Mouse (Mus musculus) cerebellum, adult 11-12 months (tissue): ENCODE data around the gene Olfr49.

ENCODE experiments used
- DNase-seq: peaks from one replicate; pipeline ENCODE4 v3.0.0; 2022

Gene Olfr49

DNA sequence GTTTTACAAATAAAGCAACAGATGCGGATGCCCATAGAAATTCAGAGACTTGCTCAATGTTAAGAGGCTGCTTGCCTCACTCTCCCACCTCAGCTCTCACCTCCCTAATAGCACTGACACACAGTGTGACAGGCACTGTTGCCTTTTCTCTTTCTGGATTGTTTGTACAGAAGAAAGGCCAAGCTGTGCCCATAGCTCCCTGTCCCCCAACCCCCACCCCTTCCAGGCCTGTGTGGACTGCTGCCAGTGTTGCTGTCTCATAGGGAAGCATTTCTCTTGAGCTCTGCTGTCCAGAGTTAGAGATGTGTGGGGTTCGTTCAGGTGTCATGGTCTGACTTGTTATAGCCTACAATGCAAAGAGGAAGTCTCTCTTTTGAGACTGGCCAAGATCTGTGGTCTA is 24.5 kb downstream of the Olfr49 start:
- no peak for DNase-seq

DNA sequence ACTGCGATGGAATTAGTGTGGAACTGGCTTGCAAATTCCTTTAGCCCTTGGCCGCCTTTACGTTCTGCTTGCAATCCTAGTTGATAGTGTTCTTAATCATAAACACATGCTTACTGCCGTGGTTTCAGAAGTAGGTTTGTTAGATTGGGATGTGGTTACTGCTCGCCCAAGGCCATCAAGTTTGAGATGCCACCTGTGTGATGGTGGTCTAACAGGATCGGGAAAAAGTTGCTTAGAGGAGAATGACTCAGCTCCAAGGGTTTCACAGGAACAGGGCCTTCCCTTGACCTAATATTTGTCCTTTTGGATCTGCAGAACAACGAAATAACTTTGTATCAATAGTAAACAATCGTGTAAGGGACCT is 25.0 kb downstream of the Olfr49 start:
- no peak for DNase-seq

DNA sequence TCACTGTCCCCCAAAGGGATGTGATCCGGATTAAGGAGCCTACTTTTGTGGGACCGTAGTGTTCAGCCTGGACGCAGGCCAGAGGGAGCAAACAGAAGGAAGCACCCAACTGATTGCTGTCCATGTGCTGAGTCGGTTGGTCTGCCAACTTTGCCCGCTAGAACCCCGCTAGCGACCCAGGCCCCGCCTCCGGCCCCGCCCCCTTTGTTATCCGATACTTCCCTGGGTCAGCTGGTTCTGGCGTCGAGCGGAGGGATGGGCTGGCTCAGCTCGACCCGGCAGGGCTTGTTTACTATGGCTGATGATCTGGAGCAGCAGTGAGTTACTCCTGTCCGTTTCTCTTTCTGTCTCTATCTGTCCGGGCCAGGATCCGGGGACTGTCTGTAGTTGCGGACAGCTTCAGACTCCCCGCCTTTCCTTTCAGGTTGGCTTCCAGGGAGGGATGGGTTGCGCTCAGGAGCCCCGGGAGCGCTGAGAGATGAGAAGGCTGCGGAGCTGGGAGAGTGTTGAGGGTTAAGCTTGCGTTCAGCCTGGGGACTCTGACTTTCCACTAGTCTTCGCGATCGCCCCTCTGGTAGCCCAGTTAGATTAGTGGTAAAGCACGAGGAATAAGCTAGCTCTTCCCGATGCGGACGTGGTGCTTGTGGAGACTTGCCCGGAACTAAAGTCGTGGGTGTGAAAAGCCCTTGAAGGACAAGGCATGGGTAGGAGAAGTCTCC is 25.6 kb downstream of the Olfr49 start:
- DNase-seq = peak; percentile 89

DNA sequence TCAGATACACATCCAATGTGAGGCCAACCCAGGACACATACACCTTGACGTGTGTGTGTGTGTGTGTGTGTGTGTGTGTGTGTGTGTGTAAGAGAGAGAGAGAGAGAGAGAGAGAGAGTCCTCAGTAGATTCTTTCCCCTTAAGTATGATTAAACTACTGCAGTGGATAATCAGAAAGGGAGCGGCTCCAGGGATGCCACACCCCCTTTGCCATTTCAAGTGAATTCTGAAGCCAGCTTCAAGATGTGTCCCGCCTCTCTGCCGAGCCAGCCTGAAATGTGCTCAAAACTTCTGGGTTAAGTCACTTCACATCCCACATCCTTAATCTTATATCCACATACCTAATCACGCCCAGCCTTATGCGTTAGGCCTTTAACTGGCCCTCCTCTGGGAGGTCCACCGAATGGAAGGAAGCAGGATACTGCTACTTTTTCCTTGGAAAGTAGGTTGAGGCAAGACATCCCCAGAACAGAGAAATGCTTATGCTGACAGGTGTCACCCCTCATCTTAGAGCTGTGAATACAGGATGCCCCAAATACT is 26.5 kb downstream of the Olfr49 start:
- DNase-seq = no peak

DNA sequence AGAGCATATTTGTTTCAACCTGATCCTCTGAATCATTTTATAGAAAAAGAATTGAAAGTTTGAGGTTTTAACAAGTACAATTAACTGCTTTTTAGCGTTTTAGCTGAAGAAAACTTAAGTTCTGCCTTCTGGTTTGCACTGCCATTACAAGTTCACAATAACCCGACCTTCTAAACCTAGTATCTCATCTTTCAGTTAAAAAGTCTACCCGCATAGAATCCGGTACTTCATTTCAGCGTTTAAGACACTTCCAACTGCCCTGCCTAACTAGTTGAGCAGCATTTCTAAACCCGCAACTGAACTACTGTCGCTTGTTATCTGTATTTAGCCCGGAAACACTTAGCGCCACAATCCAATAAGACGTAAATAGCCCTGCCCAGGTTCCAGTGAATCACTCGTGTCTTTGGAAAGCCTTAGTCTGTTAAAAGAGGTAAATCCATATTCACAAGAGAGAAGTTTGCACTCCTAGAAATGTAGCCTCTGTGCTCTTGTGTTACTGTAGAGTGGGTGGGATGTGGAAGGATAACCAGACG is 30.0 kb downstream of the Olfr49 start:
- DNase-seq = no peak

DNA sequence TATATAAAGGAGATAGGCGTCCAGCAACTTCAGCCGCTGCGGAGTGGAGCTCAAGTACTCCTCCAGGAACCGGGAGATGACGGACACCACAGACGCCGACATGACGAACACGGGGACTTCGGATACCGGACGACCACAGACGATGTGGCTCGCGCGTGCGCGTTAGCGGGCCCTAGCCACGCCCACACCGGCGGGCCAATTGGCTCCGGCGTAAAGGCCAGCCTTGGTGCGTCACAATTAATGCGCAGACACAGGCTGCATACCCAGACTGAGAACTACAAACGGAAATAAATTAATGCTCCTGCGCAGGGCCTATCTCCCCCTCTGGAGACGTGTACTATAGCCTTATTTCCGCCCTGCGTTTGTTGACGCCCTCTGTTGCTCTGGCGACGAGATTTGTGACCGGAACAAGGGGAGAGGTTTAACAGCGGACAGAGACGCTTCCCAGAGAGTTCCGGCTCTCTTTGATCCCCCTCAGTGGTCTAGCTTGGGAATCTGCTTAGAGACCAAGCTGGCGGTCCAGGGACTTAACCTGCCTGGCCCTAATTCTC is 30.9 kb downstream of the Olfr49 start, which contains the start of the genes Dad1 and Abhd4:
TSS of gene Dad1 (minus strand) at position 364 of the 551 bp plus-strand sequence.
TSS of gene Abhd4 (plus strand) at position 448 of the 551 bp plus-strand sequence.
- DNase-seq = peak; percentile 98

DNA sequence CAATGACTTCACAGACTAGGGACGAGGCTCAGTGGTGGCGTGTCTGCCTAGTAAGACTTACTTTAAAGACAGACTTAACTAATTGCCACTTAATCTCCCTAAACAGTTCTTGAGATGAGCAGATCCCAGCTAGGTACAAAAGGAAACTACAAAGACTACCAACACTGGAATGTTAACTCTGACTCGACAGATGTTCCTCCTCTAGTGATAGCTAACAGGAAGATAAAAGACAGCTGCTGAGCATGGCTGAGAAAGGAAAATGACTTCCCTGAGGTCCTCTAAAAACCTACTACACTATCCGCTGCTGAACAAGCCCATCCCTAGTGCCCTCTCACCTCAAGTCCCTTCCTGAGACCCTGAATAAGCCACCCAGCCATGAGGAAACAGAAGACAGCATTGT is 34.6 kb downstream of the Olfr49 start:
- DNase-seq = no peak

DNA sequence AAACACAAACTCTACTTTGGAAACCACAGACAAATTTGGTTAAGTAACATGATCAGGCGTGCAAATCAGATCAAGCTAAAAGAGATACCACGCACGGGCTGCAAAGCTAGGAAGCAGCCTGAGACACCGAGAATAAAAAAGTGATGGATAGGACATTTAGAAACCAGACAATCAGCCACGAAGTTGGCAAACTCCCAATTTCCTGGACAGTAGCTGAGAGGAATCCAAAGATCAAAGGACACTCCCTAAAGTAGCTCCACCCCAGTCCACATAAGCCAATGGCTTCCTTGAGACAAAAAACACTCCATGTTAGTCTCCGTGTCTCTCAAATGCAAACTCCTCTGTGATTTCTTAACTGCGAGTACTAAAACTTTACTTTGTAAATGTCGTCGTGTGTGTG is 35.4 kb downstream of the Olfr49 start:
- DNase-seq = no peak

DNA sequence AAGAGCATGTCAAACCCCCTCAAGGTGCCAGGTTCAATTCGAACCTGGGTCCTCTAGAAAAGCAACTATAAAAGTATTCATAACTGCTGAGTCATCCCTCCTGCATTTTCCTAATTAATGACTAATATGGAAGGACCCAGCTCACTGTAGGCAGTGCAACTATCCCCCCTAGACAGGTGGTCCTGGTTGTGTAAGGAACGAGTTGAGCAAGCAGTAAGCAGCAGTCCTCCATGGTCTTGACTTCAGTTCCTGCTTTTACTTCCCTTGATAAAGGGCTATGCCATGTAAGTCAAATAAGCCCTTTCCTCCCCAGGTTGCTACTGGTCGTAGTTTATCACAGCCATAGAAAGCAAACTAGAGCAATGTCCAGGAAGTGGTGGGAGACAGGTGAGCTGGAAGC is 38.5 kb downstream of the Olfr49 start:
- DNase-seq = no peak

DNA sequence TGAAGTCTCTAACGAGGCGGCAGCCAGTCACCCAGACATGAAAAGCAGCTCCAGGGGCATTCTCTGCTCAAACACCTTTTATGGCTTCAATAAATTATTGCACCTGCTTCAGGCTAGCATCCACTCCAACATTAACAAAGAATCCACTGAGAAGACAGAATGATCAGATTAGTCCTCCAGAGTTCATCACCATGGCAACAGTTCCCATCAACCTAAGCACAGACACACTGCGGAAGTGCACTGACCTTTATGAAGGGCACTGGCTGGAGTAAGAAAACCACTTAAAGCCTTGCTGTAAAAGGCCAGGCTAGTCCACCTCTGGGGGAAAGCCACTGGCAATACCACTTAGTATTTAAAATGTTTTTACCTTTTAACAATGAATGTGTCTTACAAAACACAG is 40.6 kb downstream of the Olfr49 start:
- DNase-seq = no peak

DNA sequence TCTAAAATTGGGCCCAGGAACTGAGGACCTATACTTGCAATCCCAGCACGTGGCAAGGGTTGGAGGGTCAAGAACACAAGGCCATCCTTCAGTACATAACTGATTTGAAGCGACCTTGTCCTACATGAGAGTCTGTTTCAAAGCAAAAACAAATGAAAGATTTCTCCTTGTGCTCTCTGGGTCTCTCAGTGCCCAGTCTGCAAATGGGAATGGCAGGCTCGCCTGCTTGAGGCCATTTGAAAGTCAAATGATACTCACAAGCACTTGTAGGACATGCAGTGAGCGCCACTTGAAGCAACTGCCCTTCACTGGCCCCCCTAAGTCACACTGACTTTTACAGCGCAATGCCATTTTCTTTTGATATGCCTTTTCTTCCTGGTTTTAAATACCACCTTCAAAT is 44.2 kb downstream of the Olfr49 start:
- DNase-seq = no peak

DNA sequence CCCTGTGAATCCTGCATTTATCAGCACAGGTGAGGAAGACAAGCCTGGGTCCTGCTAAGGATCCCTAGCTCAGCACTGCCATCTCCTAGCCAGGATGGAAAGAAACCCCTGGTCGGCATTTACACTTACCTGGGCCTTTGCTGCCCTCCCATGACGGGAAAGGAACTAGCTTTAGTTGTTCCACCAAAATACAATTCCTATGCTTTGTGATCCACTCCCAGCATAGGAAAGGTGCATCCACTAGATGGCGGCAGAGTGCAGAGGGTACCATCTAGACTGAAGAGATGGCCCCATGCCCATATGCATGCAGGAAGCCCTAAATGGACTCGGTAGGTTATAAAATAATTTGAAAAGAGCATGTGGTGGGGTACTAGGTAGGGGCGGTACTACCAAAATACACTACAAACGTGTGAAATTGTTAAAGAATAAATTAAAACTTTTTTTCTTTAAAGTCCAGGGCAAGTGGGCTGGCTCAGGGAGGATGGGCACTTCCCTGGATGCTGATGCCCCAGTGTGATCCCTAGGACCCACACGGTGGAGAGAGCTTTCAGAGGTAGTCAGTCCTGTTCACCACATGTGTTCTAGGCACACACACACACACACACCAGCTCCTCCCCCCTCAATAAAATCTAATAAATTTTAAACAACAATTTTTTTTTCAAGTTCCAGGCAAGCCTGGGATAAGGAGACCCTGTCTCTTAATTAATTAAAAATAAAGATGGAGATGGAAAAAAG is 45.6 kb downstream of the Olfr49 start:
- peak; percentile 58 for DNase-seq

DNA sequence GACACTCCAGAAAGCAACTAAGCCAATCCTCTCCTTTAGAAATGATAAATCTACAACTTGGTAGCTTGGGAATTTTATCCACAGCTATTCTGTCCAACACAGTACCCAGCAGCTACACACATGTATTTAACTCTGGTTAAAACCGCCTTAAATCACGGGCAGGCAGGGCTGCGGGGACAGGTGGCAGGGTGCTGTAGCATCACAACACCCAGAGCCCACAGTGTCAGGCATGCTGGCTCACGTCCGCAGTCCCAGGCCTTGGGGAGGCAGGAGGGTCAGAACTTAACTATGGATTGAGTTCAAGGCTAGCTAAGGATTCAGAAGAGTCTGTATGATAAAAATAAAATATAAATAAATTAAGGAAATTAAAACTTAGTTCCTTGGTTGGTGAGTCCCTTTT is 47.9 kb downstream of the Olfr49 start:
- DNase-seq = no peak

DNA sequence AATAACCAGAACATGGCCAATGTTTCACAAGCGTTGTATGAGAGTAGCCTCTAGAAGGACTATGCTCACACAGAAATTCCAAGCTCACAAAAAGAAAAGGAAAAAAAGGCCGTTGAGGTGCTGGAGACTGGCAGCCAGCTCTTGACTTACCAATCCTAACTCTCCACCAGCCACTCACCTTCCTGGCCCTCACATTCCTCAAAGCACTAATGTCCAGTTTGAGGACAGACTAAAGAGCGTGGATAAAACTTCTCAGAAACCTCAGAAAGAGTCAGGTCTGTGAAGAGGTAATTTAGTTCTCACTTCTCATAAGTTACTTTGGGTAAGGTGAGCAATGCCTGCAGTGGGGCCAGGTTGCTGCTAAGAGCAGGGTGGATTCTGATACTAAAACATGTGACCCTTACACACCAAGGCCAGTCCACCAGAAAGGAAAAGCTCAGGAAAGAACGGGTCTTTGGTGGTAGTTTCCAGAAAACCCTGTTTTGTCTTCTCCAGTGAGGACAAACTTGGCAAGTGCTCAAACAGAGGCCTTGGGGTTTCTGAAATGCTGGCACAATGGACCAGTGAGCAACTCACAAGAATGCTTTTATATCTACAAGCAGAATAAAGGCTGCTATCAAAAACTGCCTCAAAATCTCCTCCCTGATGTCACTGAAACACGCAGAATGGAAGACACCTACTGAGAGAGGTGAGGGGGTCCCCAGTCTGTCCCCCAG is 48.8 kb downstream of the Olfr49 start:
- DNase-seq = no peak

DNA sequence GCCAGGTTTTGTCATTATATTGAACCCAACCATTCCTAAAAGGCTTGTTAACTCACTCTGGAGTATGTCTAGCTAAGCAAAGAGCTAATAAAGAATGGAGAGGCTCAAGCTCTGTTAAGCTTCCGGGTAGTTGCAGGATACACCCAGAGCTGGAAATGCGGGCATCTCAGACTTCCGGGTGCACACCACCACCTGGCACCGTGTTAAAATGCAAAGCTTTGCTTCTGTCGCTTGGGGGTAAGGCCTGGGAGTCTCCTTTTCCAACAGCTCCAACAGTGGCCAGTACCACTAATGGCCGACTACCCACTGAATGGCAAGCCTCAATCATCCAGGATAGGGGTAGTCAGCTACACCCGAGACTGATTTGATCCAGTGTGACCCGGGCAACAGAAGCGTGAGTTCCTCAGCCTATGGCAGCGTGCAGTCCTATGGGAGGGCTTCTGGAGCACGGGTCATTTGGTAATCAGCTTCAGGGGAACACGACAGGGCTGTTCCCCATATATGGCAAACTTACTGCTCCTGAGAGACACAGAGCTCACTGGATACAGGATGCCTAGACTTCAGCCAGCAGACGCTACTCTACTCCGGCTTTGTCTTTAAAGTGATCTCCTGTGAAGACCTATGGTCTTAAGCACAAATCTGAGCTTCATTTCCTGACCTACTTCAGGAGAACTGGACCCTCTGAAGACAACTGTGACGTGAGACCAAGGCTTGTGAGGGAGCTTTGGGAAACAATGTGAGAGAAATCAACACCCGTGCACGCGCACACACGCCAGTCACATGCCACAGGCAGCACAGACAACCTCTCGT is 50.3 kb downstream of the Olfr49 start:
- no peak for DNase-seq

DNA sequence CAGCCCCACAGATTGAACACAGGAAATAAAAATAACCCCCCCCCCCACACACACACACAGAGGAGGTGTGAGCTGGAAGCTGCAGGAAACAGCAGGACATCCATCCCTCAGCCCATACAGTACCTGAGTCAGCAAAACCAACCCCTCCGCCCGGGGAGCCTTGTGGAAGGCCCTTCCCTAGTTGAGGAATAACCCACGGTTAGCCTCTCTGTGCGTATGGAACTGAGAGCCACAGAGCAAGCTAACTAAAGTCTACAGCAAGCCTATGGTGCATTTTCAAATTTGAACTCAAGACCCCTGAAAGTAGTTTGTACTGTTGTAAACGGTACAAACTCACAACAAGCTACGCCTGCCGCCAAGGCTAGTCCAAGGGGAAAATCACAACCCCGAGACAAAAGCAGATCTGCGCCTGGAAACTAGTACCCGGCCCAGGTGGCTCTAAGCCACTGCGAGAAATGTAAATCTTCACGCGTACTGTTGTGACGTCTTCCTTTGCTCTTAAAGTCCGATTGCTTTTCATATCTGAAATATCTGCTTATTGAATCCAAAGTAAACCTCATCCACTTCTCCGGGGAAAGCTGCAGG is 51.1 kb downstream of the Olfr49 start:
- no peak for DNase-seq

DNA sequence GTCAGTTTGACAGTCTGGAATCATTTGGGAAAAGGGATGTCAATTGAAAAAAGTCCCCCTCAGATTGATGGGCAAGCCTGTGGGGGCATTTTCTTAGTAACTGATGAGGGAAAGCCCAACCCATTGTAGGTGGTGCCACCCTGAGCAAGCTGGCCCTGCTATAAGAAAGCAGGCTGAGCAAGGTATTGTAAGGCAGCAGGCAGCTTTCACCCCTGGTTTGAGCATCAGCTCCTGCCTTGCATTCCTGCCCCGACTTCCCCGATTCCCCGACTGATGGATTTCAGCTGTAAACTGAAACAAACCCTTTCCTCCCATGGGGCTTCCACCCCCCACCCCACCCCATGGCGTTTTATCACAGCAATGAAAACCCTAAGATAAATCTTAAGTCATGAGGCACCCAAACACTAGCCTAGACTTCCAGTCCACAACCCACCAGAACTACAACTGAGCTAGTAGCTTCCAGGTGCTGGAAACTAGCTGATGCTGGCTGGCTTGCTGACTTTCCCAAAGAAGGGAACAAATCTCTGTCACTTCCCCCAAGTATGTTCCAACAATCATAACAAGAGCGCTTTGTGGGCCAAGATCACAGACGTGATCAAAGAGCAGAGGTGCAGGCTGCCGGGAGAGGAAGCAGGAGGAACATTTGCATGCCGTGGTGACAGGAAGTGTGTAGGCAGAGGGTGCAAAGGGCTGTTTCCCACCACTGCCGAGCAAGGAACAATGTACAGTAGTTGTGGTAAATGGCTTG is 51.8 kb downstream of the Olfr49 start:
- no peak for DNase-seq

DNA sequence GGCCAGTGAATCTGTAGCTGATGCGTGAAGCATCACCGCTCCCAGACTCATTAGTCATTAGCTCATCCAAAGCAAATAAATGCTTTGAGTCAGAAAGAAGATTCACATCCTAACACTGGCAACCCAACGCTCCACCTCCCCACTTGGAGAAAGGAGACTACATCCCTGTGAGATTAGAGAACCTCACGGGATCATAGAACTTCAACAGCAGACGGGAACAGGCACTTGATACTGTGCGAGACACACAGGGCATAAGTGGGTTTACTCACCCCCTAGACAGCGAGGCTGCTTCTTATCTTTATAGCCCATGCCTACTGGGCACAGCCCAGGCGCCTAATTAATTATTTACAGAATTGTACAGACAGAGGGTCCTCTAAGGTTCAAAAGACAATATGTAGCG is 52.6 kb downstream of the Olfr49 start:
- DNase-seq = no peak

DNA sequence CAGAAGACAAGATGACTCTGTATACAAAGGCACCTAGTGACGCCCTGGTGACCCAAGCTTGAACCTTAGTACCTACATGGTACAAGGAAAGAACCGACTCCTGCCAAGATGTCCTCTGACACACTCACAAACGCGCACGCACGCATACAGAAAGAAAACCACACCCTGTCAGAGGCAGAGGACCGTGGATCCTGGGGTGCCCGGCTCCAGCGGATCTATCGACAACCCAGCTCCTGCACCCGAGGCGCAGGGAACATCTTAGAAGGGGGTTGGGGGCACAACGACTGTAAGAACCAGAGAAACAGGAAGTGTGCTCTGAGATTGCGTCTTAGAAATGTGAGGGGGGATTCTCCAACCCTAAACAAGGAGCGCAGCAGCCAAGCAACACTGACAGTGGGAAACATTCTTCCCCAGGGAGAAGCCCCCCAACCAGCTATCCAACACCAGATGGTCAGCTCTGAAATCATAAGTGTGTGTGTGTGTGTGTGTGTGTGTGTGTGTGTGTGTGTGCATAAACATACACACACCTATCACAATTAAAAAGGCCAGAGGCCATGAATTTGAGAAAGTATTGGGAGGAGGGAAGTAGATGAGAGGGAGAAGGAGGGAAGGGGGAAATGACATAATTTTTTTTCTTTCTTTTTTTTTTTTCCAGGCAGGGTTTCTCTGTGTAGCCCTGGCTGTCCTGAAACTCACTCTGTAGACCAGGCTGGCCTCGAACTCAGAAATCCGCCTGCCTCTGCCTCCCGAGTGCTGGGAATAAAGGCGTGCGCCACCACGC is 53.4 kb downstream of the Olfr49 start:
- no peak for DNase-seq

DNA sequence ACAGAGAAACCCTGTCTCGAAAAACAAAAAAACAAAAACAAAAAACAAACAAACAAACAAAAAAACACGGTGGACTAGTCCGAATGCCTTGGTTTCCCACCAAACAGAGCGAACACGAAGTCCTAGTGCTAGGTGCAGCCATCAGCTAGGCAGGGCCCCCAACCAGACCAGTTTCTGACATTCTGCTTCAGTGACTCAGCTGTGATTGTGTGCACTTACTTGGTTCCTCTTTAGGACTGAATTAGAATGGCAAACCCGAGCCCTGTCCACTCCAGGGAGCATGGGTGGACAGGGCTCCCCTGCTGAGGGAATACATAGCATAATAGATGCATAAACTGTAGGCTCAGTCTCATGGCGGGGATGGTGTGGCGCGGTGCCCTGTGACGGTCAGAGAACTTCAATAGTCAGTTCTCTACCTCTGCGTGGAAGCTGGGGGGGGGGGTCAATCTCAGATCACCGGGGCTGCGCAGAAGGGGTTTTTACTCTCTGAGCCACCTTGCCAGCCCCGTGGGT is 54.0 kb downstream of the Olfr49 start:
- DNase-seq = no peak
